Mouse (Mus musculus) forebrain, embryonic 11.5 days (tissue): Measurements from ENCODE around the gene Alkbh3. TPM values are rescaled to one million over a fixed set of nuclear protein-coding genes. Genes with fewer than 3 reads are reported as not detected.

Source experiments
- ATAC-seq: fragments of 200-750 bp; cut with Nextera tagmentation; replicated peaks from 2 replicates; pipeline ENCODE4 v1.8.0; 2017; ENCODE audit warnings: moderate TSS enrichment; ENCODE audit not compliant: low FRiP score
- DNase-seq: peaks from one replicate; pipeline ENCODE4 v3.0.0-alpha.2; 2017; ENCODE audit warnings: low spot score
- H3K27ac ChIP-seq: fragments of 300-500 bp; sonication (generic); 2 replicates; pipeline ENCODE4 v1.5.1; 2014; ENCODE audit warnings: low read depth, low read length
- H3K27me3 ChIP-seq: fragments of 300-500 bp; sonication (generic); 2 replicates; pipeline ENCODE4 v1.6.1; 2014; ENCODE audit warnings: mild to moderate bottlenecking, low read length, mixed read lengths; ENCODE audit not compliant: control insufficient read depth, insufficient read depth
- H3K36me3 ChIP-seq: fragments of 300-500 bp; sonication (generic); 2 replicates; pipeline ENCODE4 v1.6.1; 2014; ENCODE audit warnings: mild to moderate bottlenecking, low read length, moderate library complexity, mixed read lengths; ENCODE audit not compliant: control insufficient read depth, insufficient read depth
- H3K4me1 ChIP-seq: fragments of 300-500 bp; sonication (generic); replicated peaks from 2 replicates; pipeline ENCODE4 v1.6.1; 2014; ENCODE audit warnings: low read length, mixed read lengths; ENCODE audit not compliant: control insufficient read depth, insufficient read depth
- H3K4me2 ChIP-seq: fragments of 300-500 bp; sonication (generic); 2 replicates; pipeline ENCODE4 v1.6.1; 2014; ENCODE audit warnings: low read depth, mild to moderate bottlenecking, low read length, moderate library complexity, mixed read lengths; ENCODE audit not compliant: severe bottlenecking
- H3K4me3 ChIP-seq: fragments of 300-500 bp; sonication (generic); 2 replicates; pipeline ENCODE4 v1.5.1; 2014; ENCODE audit warnings: low read depth, low read length
- H3K9ac ChIP-seq: fragments of 300-500 bp; sonication (generic); 2 replicates; pipeline ENCODE4 v1.6.1; 2014; ENCODE audit warnings: low read length
- H3K9me3 ChIP-seq: fragments of 300-500 bp; sonication (generic); 2 replicates; pipeline ENCODE4 v1.6.1; 2016; ENCODE audit warnings: low read length, mixed read lengths; ENCODE audit not compliant: control insufficient read depth
- WGBS: fragments of 180-500 bp; shearing (Covaris S2); extraction: QIAGEN DNeasy Blood & Tissue Kit; methylation state at CpG from one replicate; pipeline ENCODE4 v1.1.7; 2014; 5-methylcytosine and 5-hydroxymethylcytosine counted together
- polyA plus RNA-seq: library from polyadenylated mRNA; unstranded; fragments of >200 nt; fragmentation: Nextera tagmentation; extraction: Ambion mirVana; gene quantifications from 2 replicates; pipeline ENCODE4 v1.2.1, GENCODE M21; 2014

Gene Alkbh3
- polyA plus RNA-seq, 1 experiment from 2014 or later = 51.9 TPM

DNA sequence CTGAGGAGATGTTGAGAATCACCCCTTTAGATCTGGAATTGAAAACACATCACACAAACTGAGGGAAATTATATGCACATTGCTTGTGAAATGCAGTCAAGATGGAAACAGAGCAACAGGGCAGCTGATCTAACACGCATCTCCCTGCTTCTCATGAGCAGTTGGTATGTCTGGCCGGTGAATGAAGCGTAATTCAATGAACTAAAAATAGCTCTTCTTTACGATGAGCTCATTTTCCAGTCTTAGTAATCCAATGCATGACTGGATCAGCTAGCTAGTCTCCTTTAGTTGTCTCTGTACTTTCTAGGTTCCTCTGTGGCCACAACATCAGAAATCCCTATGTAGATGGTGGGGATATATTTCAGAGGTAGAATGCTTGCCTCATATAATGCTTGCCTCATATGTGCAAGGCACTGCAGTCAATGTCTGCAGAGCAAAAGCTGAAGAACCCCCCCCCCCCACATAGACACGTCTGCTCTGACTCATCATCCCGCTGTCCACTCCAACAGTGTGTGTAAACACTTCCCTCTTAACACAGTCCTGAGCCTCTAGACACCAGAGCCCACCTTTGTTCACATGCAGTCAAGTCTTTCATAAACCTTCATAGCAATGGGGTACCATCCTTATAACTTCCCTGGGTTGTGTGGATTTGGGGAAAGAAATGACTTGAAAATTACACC is 34.9 kb upstream of the Alkbh3 start:
- no peaks in the 10 kb centered on the region for H3K9me3 ChIP-seq
- no peak overlapping the region for H3K4me3 ChIP-seq
- DNase-seq (no peak), ATAC-seq (no peak)
- H3K27me3 ChIP-seq = no peaks in the 10 kb centered on the region
- H3K27ac ChIP-seq = no peak overlapping the region
- H3K4me2 ChIP-seq = no peak overlapping the region
- no peaks in the 10 kb centered on the region for H3K36me3 ChIP-seq
- no peak overlapping the region for H3K9ac ChIP-seq
- WGBS = 80% methylated on average over 6 of the region's 6 CpGs
- no peaks in the 10 kb centered on the region for H3K4me1 ChIP-seq

DNA sequence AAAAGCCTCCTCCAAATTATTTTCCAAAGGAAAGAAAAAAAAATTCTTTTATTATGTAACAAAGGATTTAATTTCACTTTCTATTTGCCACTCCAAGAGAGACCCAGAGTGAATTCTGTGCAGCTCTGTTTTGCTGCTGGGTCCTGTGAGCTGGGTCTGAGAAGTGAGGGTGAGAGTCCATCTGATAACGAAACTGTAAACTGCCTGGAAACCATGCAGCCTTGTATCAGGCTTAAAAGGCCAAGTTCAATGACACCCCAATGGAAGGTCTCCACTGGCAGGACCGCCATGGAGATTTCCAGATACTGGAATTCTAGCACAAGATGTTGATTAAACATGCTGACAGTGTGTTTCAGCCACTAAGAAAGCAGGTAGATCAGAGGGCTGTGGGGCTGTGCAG is 33.6 kb upstream of the Alkbh3 start:
- no peak overlapping the region for H3K9ac ChIP-seq
- H3K9me3 ChIP-seq = no peaks in the 10 kb centered on the region
- DNase-seq (no peak), ATAC-seq (no peak)
- H3K27ac ChIP-seq = no peak overlapping the region
- no peak overlapping the region for H3K4me3 ChIP-seq
- no peaks in the 10 kb centered on the region for H3K4me1 ChIP-seq
- H3K36me3 ChIP-seq = no peaks in the 10 kb centered on the region
- no peak overlapping the region for H3K4me2 ChIP-seq
- 85% methylated on average over 2 of the region's 2 CpGs for WGBS
- no peaks in the 10 kb centered on the region for H3K27me3 ChIP-seq

DNA sequence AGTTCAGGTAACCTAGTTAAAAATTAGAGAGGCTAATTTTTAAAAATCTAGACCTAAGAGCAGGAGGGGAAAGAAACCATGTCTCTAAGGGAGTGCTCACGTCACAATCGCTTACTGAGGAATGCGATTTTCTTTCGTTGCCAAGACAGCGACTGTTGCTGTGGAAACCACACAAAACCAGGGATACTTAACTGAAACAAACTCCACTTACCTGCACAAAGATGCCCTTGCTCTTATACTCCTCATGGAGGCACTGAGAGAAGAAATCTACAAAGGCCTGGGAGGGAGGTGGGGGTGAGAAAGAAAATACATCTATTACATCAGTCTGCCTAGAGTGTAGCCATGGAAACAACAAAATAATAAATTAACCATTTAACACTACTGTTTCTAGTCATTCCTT is 33.1 kb upstream of the Alkbh3 start:
- H3K9ac ChIP-seq = no peak overlapping the region
- H3K4me2 ChIP-seq = no peak overlapping the region
- no peak for DNase-seq
- H3K27ac ChIP-seq = no peak overlapping the region
- H3K36me3 ChIP-seq = no peaks in the 10 kb centered on the region; the same call in 1 of the 2 replicates
- H3K4me3 ChIP-seq = no peak overlapping the region
- peak; percentile 56 for ATAC-seq
- no peaks in the 10 kb centered on the region for H3K27me3 ChIP-seq
- 39% methylated on average over 5 of the region's 5 CpGs for WGBS
- no peaks in the 10 kb centered on the region for H3K4me1 ChIP-seq
- H3K9me3 ChIP-seq = no peaks in the 10 kb centered on the region

DNA sequence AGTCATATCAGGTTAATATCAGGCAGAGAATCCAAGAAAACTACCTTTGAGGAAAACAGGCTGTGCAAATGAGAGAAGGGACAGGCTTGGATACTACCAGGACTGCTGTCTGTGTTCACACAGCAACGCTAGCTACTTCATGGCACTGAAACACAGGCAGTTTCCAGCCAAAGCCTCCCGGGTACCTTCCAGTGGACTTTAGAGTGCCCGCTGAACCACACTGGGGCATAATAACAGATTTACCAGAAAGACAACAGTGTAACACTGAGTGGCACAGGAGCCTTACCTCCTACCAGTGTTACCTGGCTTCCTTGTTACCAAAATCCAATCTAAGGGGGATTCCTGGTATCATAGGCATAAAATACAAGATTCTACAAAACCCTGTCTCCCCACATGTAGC is 31.9 kb upstream of the Alkbh3 start:
- ATAC-seq (no peak), DNase-seq (no peak)
- no peak overlapping the region for H3K4me3 ChIP-seq
- no peaks in the 10 kb centered on the region for H3K4me1 ChIP-seq
- H3K4me2 ChIP-seq = no peak overlapping the region
- no peaks in the 10 kb centered on the region; the same call in 1 of the 2 replicates for H3K36me3 ChIP-seq
- H3K27me3 ChIP-seq = no peaks in the 10 kb centered on the region
- no peak overlapping the region for H3K27ac ChIP-seq
- WGBS = 91% methylated on average over 3 of the region's 3 CpGs
- H3K9me3 ChIP-seq = no peaks in the 10 kb centered on the region
- H3K9ac ChIP-seq = no peak overlapping the region

DNA sequence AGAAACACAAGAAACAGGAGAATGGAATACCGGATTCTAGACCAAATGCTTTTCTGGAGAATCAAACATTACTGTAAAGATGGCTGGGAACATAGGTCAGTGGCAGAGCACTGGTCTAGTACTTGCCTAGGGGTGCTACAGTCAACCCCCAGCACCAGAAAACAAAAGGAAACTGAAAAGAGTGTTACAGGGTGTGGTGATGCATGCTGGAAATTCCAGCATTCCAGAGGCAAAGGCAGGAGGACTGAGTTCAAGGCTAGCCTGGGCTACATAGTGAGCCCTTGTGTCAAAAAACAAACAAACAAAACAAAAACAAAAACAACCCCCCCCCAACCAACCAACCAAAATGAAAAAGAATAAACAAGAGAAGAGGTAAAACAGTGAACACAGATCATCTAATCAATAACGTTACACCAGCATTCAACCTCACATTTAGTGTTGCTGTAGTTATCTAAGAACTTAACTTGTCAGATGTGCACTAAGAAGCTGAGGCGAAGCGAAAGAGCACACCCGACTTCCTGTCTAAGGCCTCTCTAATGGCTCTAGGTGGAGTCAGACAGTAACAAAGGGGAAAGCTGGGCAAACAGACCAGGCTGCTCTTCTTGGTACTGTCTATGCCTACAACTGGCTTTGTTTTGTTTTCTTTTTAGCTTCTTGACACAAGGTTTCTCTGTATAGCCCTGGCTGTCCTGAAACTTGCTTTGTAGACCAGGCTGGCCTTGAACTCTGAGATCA is 30.0 kb upstream of the Alkbh3 start:
- Histone ChIP-seq H3K4me3 (no peak overlapping the region), H3K4me1 (no peaks in the 10 kb centered on the region), H3K9me3 (no peaks in the 10 kb centered on the region), H3K9ac (no peak overlapping the region), H3K36me3 (no peaks in the 10 kb centered on the region; the same call in 1 of the 2 replicates), H3K27me3 (no peaks in the 10 kb centered on the region), H3K4me2 (no peak overlapping the region), H3K27ac (no peak overlapping the region)
- no peak for DNase-seq
- 93% methylated on average over 5 of the region's 5 CpGs for WGBS
- ATAC-seq = no peak

DNA sequence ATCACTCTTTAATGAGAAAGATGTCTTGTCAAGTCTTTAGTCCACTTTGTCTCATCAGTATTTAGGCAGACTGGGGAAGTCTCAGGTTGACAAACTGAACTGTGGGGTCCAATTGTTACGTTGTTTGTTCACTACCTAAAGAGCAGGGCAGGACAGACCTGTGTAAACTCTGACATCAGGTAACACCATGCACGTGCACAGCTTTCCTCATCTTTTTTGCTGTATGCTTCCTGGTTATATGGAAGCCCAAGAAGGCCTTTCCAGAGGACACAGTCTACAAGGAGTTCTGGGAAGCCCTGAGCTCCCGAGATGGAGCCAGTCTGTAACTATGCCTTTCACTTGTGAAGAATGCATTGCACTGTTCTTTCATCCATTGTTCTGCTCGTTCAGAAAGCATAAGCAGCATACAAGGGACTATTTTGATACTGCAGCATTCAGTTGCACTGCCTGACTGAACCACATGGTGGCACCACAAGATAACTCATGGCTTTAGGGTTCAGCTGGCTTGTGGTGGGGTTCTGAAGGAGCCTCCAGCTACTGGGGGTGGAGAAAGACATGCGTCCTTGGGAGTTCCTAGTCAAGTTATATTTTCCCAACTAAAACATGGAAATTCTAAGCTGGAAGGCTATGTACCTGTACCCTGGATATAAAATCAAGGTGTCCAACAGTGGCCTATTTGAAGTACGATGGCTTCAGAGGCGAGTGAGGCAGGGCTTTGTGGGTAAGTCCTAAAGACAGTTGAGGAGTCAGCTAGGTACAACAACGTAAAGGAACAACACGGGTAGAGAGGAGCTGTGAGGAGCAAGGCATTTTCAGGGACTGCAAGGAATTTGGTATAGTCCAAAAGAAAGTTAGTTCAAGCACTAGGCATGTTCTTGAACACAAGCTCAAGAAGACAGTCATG is 25.1 kb upstream of the Alkbh3 start:
- H3K4me1 ChIP-seq = no peaks in the 10 kb centered on the region
- no peak overlapping the region for H3K4me3 ChIP-seq
- H3K27me3 ChIP-seq = no peaks in the 10 kb centered on the region
- no peaks in the 10 kb centered on the region for H3K9me3 ChIP-seq
- ATAC-seq (peak; percentile 61; the same call in 1 of the 2 replicates), DNase-seq (peak; percentile 77)
- H3K27ac ChIP-seq = no peak overlapping the region
- H3K36me3 ChIP-seq = no peaks in the 10 kb centered on the region; the same call in 1 of the 2 replicates
- H3K4me2 ChIP-seq = no peak overlapping the region
- H3K9ac ChIP-seq = no peak overlapping the region
- 66% methylated on average over 9 of the region's 9 CpGs for WGBS

DNA sequence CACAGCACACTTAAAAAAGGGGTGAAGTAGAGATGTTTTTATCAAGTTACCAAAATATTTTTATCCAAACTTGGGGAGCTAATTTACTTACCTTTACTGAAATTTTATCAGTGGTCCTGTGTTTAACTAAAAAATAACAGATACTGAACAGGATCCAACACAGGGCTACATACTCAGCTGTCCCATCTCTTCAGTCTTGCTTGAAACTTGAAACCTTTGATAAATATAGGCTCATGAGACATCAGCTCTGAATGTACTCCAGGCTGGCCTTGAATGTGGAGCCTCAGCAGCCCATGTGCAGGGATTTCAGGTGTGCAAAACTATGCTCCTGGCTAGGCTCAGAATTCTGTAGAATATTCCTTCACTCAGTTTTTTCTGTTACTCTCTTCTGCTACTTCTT is 20.0 kb upstream of the Alkbh3 start:
- H3K36me3 ChIP-seq = no peaks in the 10 kb centered on the region; the same call in 1 of the 2 replicates

DNA sequence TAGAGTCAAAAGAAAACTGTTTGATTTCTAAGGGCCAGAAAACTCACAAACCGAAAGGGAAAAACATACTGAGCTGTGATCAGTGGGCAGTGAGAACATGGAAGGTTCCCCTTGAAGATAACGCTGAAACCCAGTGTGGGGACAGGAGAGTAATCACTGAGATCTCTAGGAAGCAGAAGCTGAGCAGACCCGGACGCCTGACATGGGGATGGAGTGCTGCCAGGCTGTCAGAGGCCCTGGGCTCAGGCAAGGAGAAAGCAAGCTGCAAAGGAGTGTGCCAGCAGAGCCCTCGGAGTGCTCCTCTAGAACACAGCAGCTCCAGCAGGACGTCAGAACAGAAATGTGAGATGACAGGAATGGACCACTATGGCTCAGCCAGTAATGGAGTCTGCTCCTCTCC is 14.0 kb upstream of the Alkbh3 start:
- Histone ChIP-seq H3K27me3 (no peaks in the 10 kb centered on the region), H3K4me1 (no peaks in the 10 kb centered on the region), H3K9me3 (no peaks in the 10 kb centered on the region), H3K9ac (no peak overlapping the region), H3K4me3 (no peak overlapping the region), H3K4me2 (no peak overlapping the region), H3K27ac (no peak overlapping the region), H3K36me3 (no peaks in the 10 kb centered on the region)
- 59% methylated on average over 6 of the region's 6 CpGs for WGBS
- DNase-seq = no peak
- no peak for ATAC-seq

More for the DNA sequence above, 20.0 kb upstream of the Alkbh3 start:
- DNase-seq = no peak
- Histone ChIP-seq H3K9me3 (no peaks in the 10 kb centered on the region), H3K4me1 (no peaks in the 10 kb centered on the region), H3K9ac (no peak overlapping the region), H3K27ac (no peak overlapping the region), H3K4me3 (no peak overlapping the region), H3K27me3 (no peaks in the 10 kb centered on the region), H3K4me2 (no peak overlapping the region)
- ATAC-seq = no peak
